Mouse (Mus musculus) lung, embryonic 15.5 days (tissue): ENCODE data around the gene Taok3. TPM values are rescaled to one million over a fixed set of nuclear protein-coding genes. Genes with fewer than 3 reads are reported as not detected.
A peak's percentile ranks its signal among the peaks of the same experiment; 100 is the strongest.

Experiments used
- ATAC-seq: fragments of 200-750 bp; cut with Nextera tagmentation; 2 replicates; pipeline ENCODE4 v1.8.0; 2017; ENCODE audit warnings: moderate number of reproducible peaks, borderline replicate concordance; ENCODE audit not compliant: low FRiP score, low TSS enrichment; ENCODE audit errors: extremely low read depth
- H3K27ac ChIP-seq: fragments of 300-500 bp; sonication (generic); 2 replicates; pipeline ENCODE4 v1.5.1; 2015; ENCODE audit warnings: moderate library complexity, mild to moderate bottlenecking, inconsistent platforms
- H3K27me3 ChIP-seq: fragments of 300-500 bp; sonication (generic); 2 replicates; pipeline ENCODE4 v1.6.1; 2015; ENCODE audit warnings: inconsistent platforms
- H3K36me3 ChIP-seq: fragments of 300-500 bp; sonication (generic); 2 replicates; pipeline ENCODE4 v1.6.1; 2015; ENCODE audit warnings: inconsistent platforms
- H3K4me1 ChIP-seq: fragments of 300-500 bp; sonication (generic); 2 replicates; pipeline ENCODE4 v1.6.1; 2015; ENCODE audit warnings: inconsistent platforms
- H3K4me2 ChIP-seq: fragments of 300-500 bp; sonication (generic); 2 replicates; pipeline ENCODE4 v1.6.1; 2015; ENCODE audit warnings: inconsistent platforms, mild to moderate bottlenecking, moderate library complexity
- H3K4me3 ChIP-seq: fragments of 300-500 bp; sonication (generic); 2 replicates; pipeline ENCODE4 v1.5.1; 2015; ENCODE audit warnings: mild to moderate bottlenecking, inconsistent platforms
- H3K9ac ChIP-seq: fragments of 300-500 bp; sonication (generic); 2 replicates; pipeline ENCODE4 v1.6.1; 2015; ENCODE audit warnings: inconsistent platforms
- H3K9me3 ChIP-seq: fragments of 300-500 bp; sonication (generic); 2 replicates; pipeline ENCODE4 v1.6.1; 2016; ENCODE audit warnings: inconsistent platforms
- WGBS: fragments of 180-500 bp; shearing (Covaris S2); methylation state at CpG from one replicate; pipeline ENCODE4 v1.1.7; 2015; 5-methylcytosine and 5-hydroxymethylcytosine counted together
- polyA plus RNA-seq: library from polyadenylated mRNA; unstranded; fragments of >200 nt; fragmentation: Nextera tagmentation; extraction: Ambion mirVana; gene quantifications from 2 replicates; pipeline ENCODE4 v1.2.1, GENCODE M21; 2015

Taok3 gene
- polyA plus RNA-seq, 1 experiment from 2014 or later = 27.3 TPM

DNA sequence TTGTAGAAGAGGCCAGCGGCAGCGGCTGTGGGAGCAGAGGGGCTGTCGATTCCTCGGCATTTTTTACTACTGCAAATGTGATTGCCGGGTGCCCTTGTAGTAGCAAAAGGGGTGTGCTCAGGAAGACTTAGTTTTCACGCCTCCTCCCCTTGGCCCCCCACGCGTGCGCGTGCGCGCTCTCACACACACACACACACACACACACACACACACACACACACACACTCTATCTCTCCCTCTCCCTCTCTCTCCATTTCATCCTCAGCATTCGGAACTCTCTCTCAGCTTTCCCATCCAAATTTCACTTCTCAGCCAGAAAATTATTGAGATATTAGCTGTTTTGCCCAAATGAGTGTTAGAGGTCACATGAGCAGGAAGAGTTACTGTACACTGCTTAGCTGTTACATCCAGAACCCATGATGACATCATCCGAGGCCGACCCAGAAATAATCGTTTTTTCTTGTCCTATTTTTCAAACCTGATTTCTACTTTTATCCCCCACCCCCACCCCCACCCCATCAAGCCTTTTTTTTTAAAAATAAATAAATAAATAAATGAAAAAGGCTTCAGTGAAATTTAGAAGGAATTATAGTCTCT is 122.1 kb downstream of the Taok3 start:
- no peaks in the 10 kb centered on the region for H3K36me3 ChIP-seq
- H3K4me3 ChIP-seq = 0 out of 2 replicates have a peak overlapping the region, but pooled peaks have one; percentile 9
- H3K9ac ChIP-seq = no peak overlapping the region
- H3K4me2 ChIP-seq = peak overlapping the region; percentile 60
- H3K9me3 ChIP-seq = no peaks in the 10 kb centered on the region
- H3K27ac ChIP-seq = no peak overlapping the region
- H3K27me3 ChIP-seq = no peaks in the 10 kb centered on the region
- ATAC-seq = no peak
- WGBS = 54% methylated on average over 16 of the region's 16 CpGs
- peaks cover 17% of the 10 kb centered on the region; the same call in 1 of the 2 replicates for H3K4me1 ChIP-seq

- H3K27ac ChIP-seq = no peak overlapping the region
- ATAC-seq = no peak
- peaks cover 17% of the 10 kb centered on the region; the same call in 1 of the 2 replicates for H3K4me1 ChIP-seq
- H3K9me3 ChIP-seq = no peaks in the 10 kb centered on the region
- H3K4me3 ChIP-seq = peak overlapping the region; percentile 15; the same call in 1 of the 2 replicates
- WGBS = 24% methylated on average over 22 of the region's 22 CpGs
- no peak overlapping the region for H3K9ac ChIP-seq
- H3K36me3 ChIP-seq = no peaks in the 10 kb centered on the region
- no peaks in the 10 kb centered on the region for H3K27me3 ChIP-seq
- peak overlapping the region; percentile 49 for H3K4me2 ChIP-seq
Measured at GRCm38 (mm10) chr5:117242671-117243478, 122.9 kb downstream of the Taok3 start.

GRCm38 (mm10) chr5:117245170-117245569 is 125.2 kb downstream of the Taok3 start:
- no peak for ATAC-seq
- H3K4me2 ChIP-seq = no peak overlapping the region
- H3K27ac ChIP-seq = no peak overlapping the region
- H3K27me3 ChIP-seq = no peaks in the 10 kb centered on the region
- WGBS = 85% methylated on average over 8 of the region's 8 CpGs
- no peaks in the 10 kb centered on the region for H3K9me3 ChIP-seq
- H3K4me1 ChIP-seq = peaks cover 8% of the 10 kb centered on the region; the same call in 1 of the 2 replicates
- H3K9ac ChIP-seq = no peak overlapping the region
- H3K4me3 ChIP-seq = no peak overlapping the region
- H3K36me3 ChIP-seq = no peaks in the 10 kb centered on the region

- 29% methylated on average over 10 of the region's 10 CpGs for WGBS
- H3K4me1 ChIP-seq = no peaks in the 10 kb centered on the region
- no peaks in the 10 kb centered on the region for H3K27me3 ChIP-seq
- H3K9me3 ChIP-seq = no peaks in the 10 kb centered on the region
- ATAC-seq = no peak
- H3K27ac ChIP-seq = no peak overlapping the region
- H3K9ac ChIP-seq = no peak overlapping the region
- H3K4me3 ChIP-seq = no peak overlapping the region
- no peak overlapping the region for H3K4me2 ChIP-seq
- H3K36me3 ChIP-seq = peaks cover 10% of the 10 kb centered on the region; the same call in 1 of the 2 replicates
Measured at GRCm38 (mm10) chr5:117248351-117248750, 128.4 kb downstream of the Taok3 start.

- no peaks in the 10 kb centered on the region for H3K9me3 ChIP-seq
- ATAC-seq = no peak
- H3K36me3 ChIP-seq = peaks cover 12% of the 10 kb centered on the region; the same call in 1 of the 2 replicates
- 46% methylated on average over 22 of the region's 24 CpGs for WGBS
- H3K27ac ChIP-seq = no peak overlapping the region
- H3K4me2 ChIP-seq = no peak overlapping the region
- no peak overlapping the region for H3K4me3 ChIP-seq
- no peaks in the 10 kb centered on the region for H3K27me3 ChIP-seq
- H3K9ac ChIP-seq = no peak overlapping the region
- no peaks in the 10 kb centered on the region for H3K4me1 ChIP-seq
Measured at GRCm38 (mm10) chr5:117250796-117251195, 130.9 kb downstream of the Taok3 start.

DNA sequence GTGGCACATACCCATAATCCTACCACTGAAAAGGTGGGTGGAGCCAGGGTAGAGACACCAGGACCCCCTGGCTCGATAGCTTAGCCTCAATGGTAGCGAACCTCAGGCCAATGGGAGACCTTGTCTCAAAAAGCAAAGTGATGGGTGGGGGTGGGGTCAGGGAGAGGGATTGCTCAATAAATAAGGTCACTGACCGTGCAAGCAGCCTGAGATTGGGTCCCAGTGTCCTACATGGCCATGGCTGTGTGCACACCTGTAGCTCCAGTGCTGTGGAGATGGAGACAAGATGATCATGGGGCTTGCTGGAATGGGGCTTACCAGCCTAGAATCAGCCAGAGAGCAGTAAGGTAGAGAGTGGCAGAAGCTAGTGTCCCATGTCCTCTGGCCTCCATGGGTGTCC is 131.8 kb downstream of the Taok3 start:
- H3K4me3 ChIP-seq = no peak overlapping the region
- H3K9ac ChIP-seq = no peak overlapping the region
- no peaks in the 10 kb centered on the region for H3K27me3 ChIP-seq
- no peaks in the 10 kb centered on the region for H3K9me3 ChIP-seq
- 88% methylated on average over 3 of the region's 3 CpGs for WGBS
- ATAC-seq = no peak
- H3K36me3 ChIP-seq = peaks cover 14% of the 10 kb centered on the region; the same call in 1 of the 2 replicates
- H3K4me1 ChIP-seq = no peaks in the 10 kb centered on the region
- H3K4me2 ChIP-seq = no peak overlapping the region
- no peak overlapping the region for H3K27ac ChIP-seq

DNA sequence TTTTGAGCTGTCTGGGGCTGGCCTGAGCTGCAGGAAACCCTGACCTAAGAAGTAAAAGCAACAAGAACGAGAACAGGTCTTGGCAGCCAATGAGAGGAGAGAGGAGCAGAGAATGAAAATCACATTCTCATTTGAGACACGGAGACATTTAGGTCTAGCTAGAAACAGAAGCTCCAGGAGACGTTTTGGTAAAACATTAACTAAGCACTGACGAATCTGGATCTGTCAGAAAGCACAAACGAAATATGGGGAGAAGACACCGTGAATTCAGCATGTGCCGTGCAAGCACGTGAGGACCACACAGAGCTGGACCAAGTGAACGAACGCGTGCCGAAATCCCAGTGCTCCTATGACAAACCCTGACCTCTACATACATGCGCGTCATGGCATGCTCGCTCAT is 138.3 kb downstream of the Taok3 start:
- Histone ChIP-seq H3K9me3 (no peaks in the 10 kb centered on the region), H3K4me1 (no peaks in the 10 kb centered on the region), H3K27me3 (no peaks in the 10 kb centered on the region), H3K27ac (no peak overlapping the region), H3K36me3 (peaks cover 10% of the 10 kb centered on the region; the same call in 1 of the 2 replicates), H3K4me3 (no peak overlapping the region), H3K9ac (no peak overlapping the region), H3K4me2 (no peak overlapping the region)
- ATAC-seq = no peak
- 88% methylated on average over 15 of the region's 15 CpGs for WGBS

DNA sequence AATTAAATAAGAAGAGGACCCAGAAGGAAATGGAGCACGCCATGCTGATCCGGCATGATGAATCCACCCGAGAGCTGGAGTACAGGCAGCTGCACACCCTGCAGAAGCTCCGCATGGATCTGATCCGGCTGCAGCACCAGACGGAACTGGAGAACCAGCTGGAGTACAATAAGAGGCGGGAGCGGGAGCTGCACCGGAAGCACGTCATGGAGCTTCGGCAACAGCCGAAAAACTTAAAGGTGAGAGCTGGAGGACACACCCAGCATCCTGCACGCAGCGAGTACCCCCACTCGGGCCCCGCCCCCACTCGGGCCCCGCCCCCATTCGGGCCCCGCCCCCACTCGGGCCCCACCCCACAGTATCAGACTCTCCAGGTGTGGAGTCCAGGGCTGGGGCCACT is 143.6 kb downstream of the Taok3 start:
- ATAC-seq = no peak
- H3K27ac ChIP-seq = no peak overlapping the region
- no peak overlapping the region for H3K4me2 ChIP-seq
- WGBS = 84% methylated on average over 21 of the region's 21 CpGs
- H3K4me3 ChIP-seq = no peak overlapping the region
- no peak overlapping the region for H3K9ac ChIP-seq
- H3K9me3 ChIP-seq = no peaks in the 10 kb centered on the region
- H3K27me3 ChIP-seq = no peaks in the 10 kb centered on the region
- H3K4me1 ChIP-seq = no peaks in the 10 kb centered on the region
- peaks cover 11% of the 10 kb centered on the region for H3K36me3 ChIP-seq

DNA sequence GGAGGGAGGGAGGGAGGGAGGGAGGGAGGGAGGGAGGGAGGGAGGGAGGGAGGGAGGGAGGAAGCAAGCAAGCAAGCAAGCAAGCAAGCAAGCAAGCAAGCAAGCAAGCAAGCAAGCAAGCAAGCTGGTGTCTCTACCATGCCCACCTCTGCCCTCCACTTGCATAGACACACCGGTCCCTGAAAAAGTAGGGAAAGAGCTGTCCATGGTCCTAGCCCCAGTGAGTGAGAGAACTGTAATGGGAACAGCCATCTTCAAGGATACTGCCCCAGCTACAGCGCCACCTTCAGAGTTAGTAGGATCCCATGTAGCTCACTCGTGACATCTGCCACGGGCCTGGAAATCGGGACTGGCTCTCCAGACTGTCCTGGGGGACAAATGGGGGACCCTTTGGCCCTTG is 144.8 kb downstream of the Taok3 start:
- Histone ChIP-seq H3K27ac (no peak overlapping the region), H3K36me3 (peaks cover 11% of the 10 kb centered on the region), H3K4me1 (no peaks in the 10 kb centered on the region), H3K9ac (no peak overlapping the region), H3K9me3 (no peaks in the 10 kb centered on the region), H3K4me3 (no peak overlapping the region), H3K27me3 (no peaks in the 10 kb centered on the region), H3K4me2 (no peak overlapping the region)
- ATAC-seq = no peak
- WGBS = 46% methylated on average over 5 of the region's 5 CpGs

DNA sequence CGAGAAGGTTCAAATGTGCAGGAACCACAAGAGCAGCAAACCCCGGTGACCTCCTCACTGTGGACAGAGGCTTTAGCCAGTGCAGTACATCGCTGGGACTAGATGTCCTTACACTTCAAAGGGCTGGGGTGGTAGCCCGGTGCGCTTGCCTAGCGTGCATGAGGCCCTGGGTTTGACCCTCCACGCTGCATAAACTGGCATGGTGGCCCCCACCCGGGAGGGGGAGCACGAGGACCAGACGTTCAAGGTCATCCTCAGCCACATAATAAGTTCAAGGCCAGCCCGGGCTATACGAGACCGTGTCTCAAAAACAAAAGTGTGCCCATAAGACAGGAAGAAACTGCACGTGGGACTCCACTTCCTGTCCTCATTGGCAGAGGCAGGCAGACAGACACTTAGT is 148.0 kb downstream of the Taok3 start:
- H3K36me3 ChIP-seq = peaks cover 11% of the 10 kb centered on the region
- H3K4me1 ChIP-seq = no peaks in the 10 kb centered on the region
- no peak overlapping the region for H3K4me2 ChIP-seq
- H3K4me3 ChIP-seq = no peak overlapping the region
- H3K27me3 ChIP-seq = no peaks in the 10 kb centered on the region
- H3K9ac ChIP-seq = no peak overlapping the region
- no peak for ATAC-seq
- no peaks in the 10 kb centered on the region for H3K9me3 ChIP-seq
- no peak overlapping the region for H3K27ac ChIP-seq
- WGBS = 70% methylated on average over 14 of the region's 14 CpGs

- peaks cover 5% of the 10 kb centered on the region for H3K36me3 ChIP-seq
- ATAC-seq = no peak
- H3K27ac ChIP-seq = no peak overlapping the region
- no peaks in the 10 kb centered on the region for H3K27me3 ChIP-seq
- H3K4me1 ChIP-seq = no peaks in the 10 kb centered on the region
- no peaks in the 10 kb centered on the region for H3K9me3 ChIP-seq
- WGBS = 40% methylated on average over 5 of the region's 5 CpGs
- H3K4me2 ChIP-seq = no peak overlapping the region
- no peak overlapping the region for H3K4me3 ChIP-seq
- H3K9ac ChIP-seq = no peak overlapping the region
Measured at GRCm38 (mm10) chr5:117268749-117269148, 148.8 kb downstream of the Taok3 start.

- Histone ChIP-seq H3K4me3 (no peak overlapping the region), H3K9me3 (no peaks in the 10 kb centered on the region), H3K4me2 (no peak overlapping the region), H3K36me3 (no peaks in the 10 kb centered on the region), H3K4me1 (no peaks in the 10 kb centered on the region), H3K27ac (no peak overlapping the region), H3K9ac (no peak overlapping the region), H3K27me3 (no peaks in the 10 kb centered on the region)
- no peak for ATAC-seq
- 97% methylated on average over 12 of the region's 12 CpGs for WGBS
Measured at GRCm38 (mm10) chr5:117269395-117269794, 149.5 kb downstream of the Taok3 start.
